Mouse (Mus musculus) limb, embryonic 11.5 days (tissue): ENCODE measurements at regions not wholly inside any gene's neighbourhood (a gene's known extent, or its start where the extent isn't known, plus 50 kb on each side); places are given as distances from the start of the nearest gene placed in this dataset.

Experiments
- ATAC-seq: fragments of 200-750 bp; cut with Nextera tagmentation; 2 replicates; pipeline ENCODE4 v1.8.0; 2017; ENCODE audit warnings: low read depth; ENCODE audit not compliant: insufficient number of reproducible peaks, low FRiP score, low TSS enrichment
- DNase-seq: peaks from one replicate; pipeline ENCODE4 v3.0.0-alpha.2; 2015; ENCODE audit warnings: low spot score
- H3K27ac ChIP-seq: fragments of 300-500 bp; sonication (generic); replicated peaks from 2 replicates; pipeline ENCODE4 v1.5.1; 2014; ENCODE audit warnings: low read depth, mild to moderate bottlenecking, low read length
- H3K27me3 ChIP-seq: fragments of 300-500 bp; sonication (generic); 2 replicates; pipeline ENCODE4 v1.6.1; 2014; ENCODE audit warnings: mild to moderate bottlenecking, low read length, mixed read lengths; ENCODE audit not compliant: control insufficient read depth, insufficient read depth
- H3K36me3 ChIP-seq: fragments of 300-500 bp; sonication (generic); 2 replicates; pipeline ENCODE4 v1.6.1; 2014; ENCODE audit warnings: mild to moderate bottlenecking, low read length, moderate library complexity, mixed read lengths; ENCODE audit not compliant: control insufficient read depth, insufficient read depth
- H3K4me1 ChIP-seq: fragments of 300-500 bp; sonication (generic); 2 replicates; pipeline ENCODE4 v1.6.1; 2014; ENCODE audit warnings: low read length, mixed read lengths; ENCODE audit not compliant: control insufficient read depth, insufficient read depth
- H3K4me2 ChIP-seq: fragments of 300-500 bp; sonication (generic); 2 replicates; pipeline ENCODE4 v1.6.1; 2014; ENCODE audit warnings: low read depth, mild to moderate bottlenecking, moderate library complexity; ENCODE audit not compliant: severe bottlenecking
- H3K4me3 ChIP-seq: fragments of 300-500 bp; sonication (generic); 2 replicates; pipeline ENCODE4 v1.5.1; 2014; ENCODE audit warnings: low read depth, low read length
- H3K9ac ChIP-seq: fragments of 300-500 bp; sonication (generic); 2 replicates; pipeline ENCODE4 v1.6.1; 2014; ENCODE audit warnings: mild to moderate bottlenecking, low read length
- H3K9me3 ChIP-seq: fragments of 300-500 bp; sonication (generic); 2 replicates; pipeline ENCODE4 v1.6.1; 2016; ENCODE audit warnings: low read length; ENCODE audit not compliant: control insufficient read depth
- WGBS: fragments of 180-500 bp; shearing (Covaris S2); extraction: QIAGEN DNeasy Blood & Tissue Kit; methylation state at CpG from one replicate; pipeline ENCODE4 v1.1.7; 2014; 5-methylcytosine and 5-hydroxymethylcytosine counted together

- ATAC-seq (no peak), DNase-seq (no peak)
- no peak overlapping the region for H3K4me3 ChIP-seq
- no peak overlapping the region for H3K9ac ChIP-seq
- H3K4me2 ChIP-seq = no peak overlapping the region
- 70% methylated on average over 3 of the region's 3 CpGs for WGBS
- H3K9me3 ChIP-seq = no peaks in the 10 kb centered on the region
- H3K27ac ChIP-seq = no peak overlapping the region
- H3K27me3 ChIP-seq = no peaks in the 10 kb centered on the region
- no peaks in the 10 kb centered on the region for H3K4me1 ChIP-seq
- H3K36me3 ChIP-seq = no peaks in the 10 kb centered on the region
Observed at GRCm38 (mm10) chr5:45219101-45219500, 230.9 kb downstream of the Qdpr start.

- Histone ChIP-seq H3K4me3 (no peak overlapping the region), H3K27ac (no peak overlapping the region), H3K4me2 (no peak overlapping the region), H3K4me1 (no peaks in the 10 kb centered on the region), H3K36me3 (no peaks in the 10 kb centered on the region), H3K9me3 (no peaks in the 10 kb centered on the region), H3K27me3 (no peaks in the 10 kb centered on the region), H3K9ac (no peak overlapping the region)
- ATAC-seq (no peak), DNase-seq (no peak)
Observed at GRCm38 (mm10) chr5:45214475-45214874, 235.6 kb downstream of the Qdpr start.

- Histone ChIP-seq H3K4me3 (no peak overlapping the region), H3K4me1 (no peaks in the 10 kb centered on the region), H3K4me2 (no peak overlapping the region), H3K27me3 (no peaks in the 10 kb centered on the region), H3K9me3 (no peaks in the 10 kb centered on the region), H3K9ac (no peak overlapping the region), H3K36me3 (no peaks in the 10 kb centered on the region), H3K27ac (no peak overlapping the region)
- no peak for ATAC-seq
- DNase-seq = no peak
- WGBS = 85% methylated on average over 1 of the region's 1 CpGs
Observed at GRCm38 (mm10) chr5:45198408-45198807, 251.6 kb downstream of the Qdpr start.

- Histone ChIP-seq H3K4me2 (no peak overlapping the region), H3K4me1 (no peaks in the 10 kb centered on the region), H3K36me3 (no peaks in the 10 kb centered on the region), H3K4me3 (no peak overlapping the region), H3K27ac (no peak overlapping the region), H3K27me3 (no peaks in the 10 kb centered on the region), H3K9ac (no peak overlapping the region), H3K9me3 (no peaks in the 10 kb centered on the region)
- no peak for ATAC-seq
- no peak for DNase-seq
- WGBS = 35% methylated on average over 3 of the region's 3 CpGs
Observed at GRCm38 (mm10) chr5:45196159-45196558, 253.9 kb downstream of the Qdpr start.

GRCm38 (mm10) chr5:45192287-45192686 is 257.7 kb downstream of the Qdpr start:
- Histone ChIP-seq H3K27ac (no peak overlapping the region), H3K36me3 (no peaks in the 10 kb centered on the region), H3K4me1 (no peaks in the 10 kb centered on the region), H3K27me3 (no peaks in the 10 kb centered on the region), H3K4me3 (no peak overlapping the region), H3K9me3 (no peaks in the 10 kb centered on the region), H3K4me2 (no peak overlapping the region), H3K9ac (no peak overlapping the region)
- DNase-seq (no peak), ATAC-seq (no peak)

- WGBS = 55% methylated on average over 8 of the region's 8 CpGs
- Histone ChIP-seq H3K4me2 (no peak overlapping the region), H3K4me1 (no peaks in the 10 kb centered on the region), H3K27ac (no peak overlapping the region), H3K9ac (no peak overlapping the region), H3K4me3 (no peak overlapping the region), H3K9me3 (no peaks in the 10 kb centered on the region), H3K27me3 (no peaks in the 10 kb centered on the region), H3K36me3 (no peaks in the 10 kb centered on the region)
- no peak for ATAC-seq
- no peak for DNase-seq
Observed at GRCm38 (mm10) chr5:45173035-45173755, 276.8 kb downstream of the Qdpr start.

GRCm38 (mm10) chr5:45159194-45159593 is 290.8 kb downstream of the Qdpr start:
- Histone ChIP-seq H3K4me3 (no peak overlapping the region), H3K27ac (no peak overlapping the region), H3K9ac (no peak overlapping the region), H3K27me3 (no peaks in the 10 kb centered on the region), H3K36me3 (no peaks in the 10 kb centered on the region), H3K9me3 (no peaks in the 10 kb centered on the region), H3K4me2 (no peak overlapping the region), H3K4me1 (no peaks in the 10 kb centered on the region)
- ATAC-seq = no peak
- DNase-seq = no peak
- 95% methylated on average over 4 of the region's 4 CpGs for WGBS

GRCm38 (mm10) chr5:45154936-45155335 is 295.1 kb downstream of the Qdpr start:
- WGBS = 30% methylated on average over 2 of the region's 2 CpGs
- no peak for DNase-seq
- no peak overlapping the region for H3K4me3 ChIP-seq

GRCm38 (mm10) chr5:45144186-45144585 is 305.9 kb downstream of the Qdpr start:
- ATAC-seq (no peak), DNase-seq (no peak)
- H3K9ac ChIP-seq = no peak overlapping the region
- H3K9me3 ChIP-seq = no peaks in the 10 kb centered on the region
- H3K4me1 ChIP-seq = no peaks in the 10 kb centered on the region
- no peak overlapping the region for H3K4me3 ChIP-seq
- no peak overlapping the region for H3K4me2 ChIP-seq
- no peak overlapping the region for H3K27ac ChIP-seq
- WGBS = 92% methylated on average over 4 of the region's 4 CpGs
- no peaks in the 10 kb centered on the region for H3K27me3 ChIP-seq
- H3K36me3 ChIP-seq = no peaks in the 10 kb centered on the region

More at GRCm38 (mm10) chr5:45154936-45155335, 295.1 kb downstream of the Qdpr start:
- Histone ChIP-seq H3K9ac (no peak overlapping the region), H3K9me3 (no peaks in the 10 kb centered on the region), H3K27ac (no peak overlapping the region), H3K27me3 (no peaks in the 10 kb centered on the region), H3K36me3 (no peaks in the 10 kb centered on the region), H3K4me1 (no peaks in the 10 kb centered on the region), H3K4me2 (no peak overlapping the region)
- no peak for ATAC-seq
